Mouse (Mus musculus) liver, embryonic 14.5 days (tissue): ENCODE results near the gene Cd244a. TPM values are rescaled to one million over a fixed set of nuclear protein-coding genes. Genes with fewer than 3 reads are reported as not detected.

Experiments
- ATAC-seq: fragments of 200-750 bp; cut with Nextera tagmentation; 2 replicates; pipeline ENCODE4 v1.8.0; 2017; ENCODE audit warnings: moderate number of reproducible peaks, mild to moderate bottlenecking, moderate library complexity; ENCODE audit not compliant: insufficient read depth
- DNase-seq, 3 experiments: peaks; one replicate each; pipeline ENCODE4 v3.0.0-alpha.2; 2012 to 2013; ENCODE audit warnings: low read depth in 3 of 3, low spot score in 3 of 3
- H3K27ac ChIP-seq: fragments of 300-500 bp; sonication (generic); 2 replicates; pipeline ENCODE4 v1.5.1; 2014; ENCODE audit warnings: moderate library complexity, mild to moderate bottlenecking, control low read depth, inconsistent platforms
- H3K27me3 ChIP-seq: fragments of 300-500 bp; sonication (generic); 2 replicates; pipeline ENCODE4 v1.6.1; 2014; ENCODE audit warnings: mild to moderate bottlenecking, low read length, moderate library complexity; ENCODE audit not compliant: control insufficient read depth, insufficient read depth
- H3K36me3 ChIP-seq: fragments of 300-500 bp; sonication (generic); replicated peaks from 2 replicates; pipeline ENCODE4 v1.6.1; 2014; ENCODE audit warnings: low read depth; ENCODE audit not compliant: control insufficient read depth, insufficient read depth
- H3K4me1 ChIP-seq, 2 experiments: fragments of 200-500 bp in 1 of 2; fragments of 300-500 bp in 1 of 2; sonication (generic) in 1 of 2; replicated peaks; 2 replicates each; pipeline ENCODE4 v1.6.1; 2012 to 2014; ENCODE audit warnings: antibody characterized with exemption in 1 of 2, inconsistent platforms in 1 of 2, low read length in 1 of 2; ENCODE audit not compliant: control insufficient read depth in 2 of 2, insufficient read depth in 2 of 2
- H3K4me2 ChIP-seq: fragments of 300-500 bp; sonication (generic); 2 replicates; pipeline ENCODE4 v1.6.1; 2014; ENCODE audit warnings: low read depth, mild to moderate bottlenecking, control low read depth, moderate library complexity
- H3K4me3 ChIP-seq, 2 experiments: fragments of 200-500 bp in 1 of 2; fragments of 300-500 bp in 1 of 2; sonication (generic) in 1 of 2; 2 replicates each; pipeline ENCODE4 v1.5.1; 2012 to 2014; ENCODE audit warnings: low read depth in 2 of 2, low read length in 2 of 2, mild to moderate bottlenecking in 2 of 2, control low read depth in 1 of 2, inconsistent platforms in 1 of 2, moderate library complexity in 1 of 2; ENCODE audit not compliant: insufficient read depth in 1 of 2
- H3K9ac ChIP-seq: fragments of 300-500 bp; sonication (generic); replicated peaks from 2 replicates; pipeline ENCODE4 v1.6.1; 2014; ENCODE audit warnings: mild to moderate bottlenecking, control low read depth, moderate library complexity
- H3K9me3 ChIP-seq: fragments of 300-500 bp; sonication (generic); 2 replicates; pipeline ENCODE4 v1.6.1; 2016; ENCODE audit warnings: low read length, mixed read lengths; ENCODE audit not compliant: control insufficient read depth
- CTCF ChIP-seq: IDR thresholded peaks from 2 replicates; pipeline ENCODE4 v1.5.1; 2016; ENCODE audit warnings: antibody characterized with exemption, low read depth, control low read depth
- EP300 ChIP-seq: IDR thresholded peaks from 2 replicates; pipeline ENCODE4 v1.6.1; 2016; ENCODE audit warnings: antibody characterized with exemption, low read depth
- WGBS: fragments of 180-500 bp; shearing (Covaris S2); extraction: QIAGEN DNeasy Blood & Tissue Kit; methylation state at CpG from one replicate; pipeline ENCODE4 v1.1.7; 2014; ENCODE audit not compliant: insufficient replicate concordance; 5-methylcytosine and 5-hydroxymethylcytosine counted together
- polyA plus RNA-seq, 2 experiments: library from polyadenylated mRNA; depleted of rRNA in 1 of 2; stranded (reverse) in 1 of 2; unstranded in 1 of 2; fragments of >200 nt; fragmentation: Nextera tagmentation in 1 of 2; extraction: Ambion mirVana in 1 of 2; gene quantifications; 2 replicates each; pipeline versions ENCODE4 v1.2.1 to v1.2.3; 2012 to 2014

Gene Cd244a
- polyA plus RNA-seq, 2 experiments, result 0.12 to 0.22 TPM

- ATAC-seq (no peak), DNase-seq (no peak)
- H3K9me3 ChIP-seq, result no peaks in the 10 kb centered on the region
- H3K4me2 ChIP-seq, result no peak overlapping the region
- peaks cover 0 to 5% of the 10 kb centered on the region in 2 experiments; a peak in 2 of 4 replicates for H3K4me1 ChIP-seq
- H3K36me3 ChIP-seq, result no peaks in the 10 kb centered on the region
- no peaks in the 10 kb centered on the region for H3K27me3 ChIP-seq
- 21% methylated on average over 2 of the region's 2 CpGs for WGBS
- no peak overlapping the region for H3K9ac ChIP-seq
- no peak overlapping the region for H3K4me3 ChIP-seq
- TF ChIP-seq CTCF (no peak), EP300 (no peak)
- H3K27ac ChIP-seq, result no peak overlapping the region
Observed at GRCm38 (mm10) chr1:171560262-171560661, 1.3 kb downstream of the Cd244a start.

DNA sequence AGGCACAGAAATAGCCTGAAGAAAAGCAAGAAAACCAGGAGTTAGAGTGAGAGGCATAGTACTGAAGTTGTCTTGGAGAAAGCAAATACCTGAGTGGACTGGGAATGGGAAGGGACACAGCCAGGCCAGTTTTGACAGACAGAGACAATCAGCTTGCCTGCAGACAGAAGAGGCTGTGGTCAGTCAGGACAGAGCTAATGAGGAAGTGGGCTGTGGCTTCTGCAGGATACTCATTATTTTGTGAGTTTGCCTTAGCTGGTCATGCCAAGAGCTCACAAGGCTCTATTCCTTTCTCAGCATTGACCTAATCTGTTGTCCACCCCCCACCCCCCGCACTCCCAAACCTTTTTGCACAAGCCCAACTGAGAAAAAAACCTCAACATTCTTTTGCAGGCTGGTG lies 2.2 kb downstream of the Cd244a start:
- ATAC-seq, result 0 out of 2 replicates have a peak, but pooled peaks have one; percentile 21

DNA sequence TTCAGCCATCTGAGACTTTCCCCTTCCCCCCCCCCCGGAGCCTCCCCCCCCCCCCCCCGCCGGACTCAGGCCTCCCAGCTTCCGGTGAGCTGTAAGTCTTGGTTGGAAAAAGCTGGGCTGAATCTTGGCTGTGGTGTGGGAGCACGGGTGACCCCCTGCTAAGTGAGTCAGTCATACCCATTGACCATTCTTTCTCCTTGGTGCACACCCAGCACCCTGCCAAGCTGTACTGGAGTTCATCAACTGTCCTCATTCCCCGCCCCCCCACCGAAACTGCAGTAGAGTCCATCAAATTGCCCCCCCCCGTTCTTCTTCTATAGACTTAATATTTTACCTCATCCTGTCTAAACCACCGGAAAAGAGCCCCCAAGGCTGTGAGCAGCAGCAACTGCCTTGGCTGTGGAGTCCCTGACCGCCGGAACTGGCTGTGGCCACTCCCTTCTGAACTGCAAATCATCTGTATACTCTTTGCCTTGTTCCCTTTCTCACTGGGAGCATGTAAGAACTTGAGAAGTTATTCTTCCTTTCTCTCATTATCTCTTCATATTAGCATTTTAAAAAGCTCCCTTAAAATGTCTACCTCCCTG lies 2.7 kb downstream of the Cd244a start:
- H3K36me3 ChIP-seq, result no peaks in the 10 kb centered on the region
- no peaks in the 10 kb centered on the region for H3K27me3 ChIP-seq
- no peak for ATAC-seq
- no peak overlapping the region for H3K27ac ChIP-seq
- H3K9ac ChIP-seq, result no peak overlapping the region
- TF ChIP-seq EP300 (no peak), CTCF (no peak)
- H3K4me1 ChIP-seq, result peaks cover 0 to 12% of the 10 kb centered on the region in 2 experiments; a peak in 3 of 4 replicates
- no peaks in the 10 kb centered on the region for H3K9me3 ChIP-seq
- no peak for DNase-seq
- 12% methylated on average over 7 of the region's 11 CpGs for whole genome bisulfite sequencing
- H3K4me2 ChIP-seq, result 0 out of 2 replicates have a peak overlapping the region, but pooled peaks have one; percentile 24
- no peak overlapping the region for H3K4me3 ChIP-seq

More for the DNA sequence above, 2.2 kb downstream of the Cd244a start:
- Histone ChIP-seq H3K27ac (no peak overlapping the region), H3K9ac (no peak overlapping the region), H3K4me3 (no peak overlapping the region), H3K36me3 (no peaks in the 10 kb centered on the region), H3K4me1 (peaks cover 0 to 11% of the 10 kb centered on the region in 2 experiments; a peak in 3 of 4 replicates), H3K4me2 (no peak overlapping the region), H3K9me3 (no peaks in the 10 kb centered on the region), H3K27me3 (no peaks in the 10 kb centered on the region)
- TF ChIP-seq EP300 (no peak), CTCF (no peak)
- WGBS, result 0% methylated on average over 1 of the region's 1 CpGs
- DNase-seq, result no peak

- H3K27me3 ChIP-seq, result no peaks in the 10 kb centered on the region
- WGBS, result 27% methylated on average over 2 of the region's 2 CpGs
- H3K36me3 ChIP-seq, result no peaks in the 10 kb centered on the region
- DNase-seq (no peak), ATAC-seq (no peak)
- H3K4me3 ChIP-seq, result no peak overlapping the region
- no peak overlapping the region for H3K27ac ChIP-seq
- no peak overlapping the region for H3K9ac ChIP-seq
- H3K4me1 ChIP-seq, result peaks cover 0 to 13% of the 10 kb centered on the region in 2 experiments; a peak in 3 of 4 replicates
- no peak for TF ChIP-seq CTCF
- no peaks in the 10 kb centered on the region for H3K9me3 ChIP-seq
- H3K4me2 ChIP-seq, result no peak overlapping the region
Observed at GRCm38 (mm10) chr1:171563042-171563441, 4.0 kb downstream of the Cd244a start.

DNA sequence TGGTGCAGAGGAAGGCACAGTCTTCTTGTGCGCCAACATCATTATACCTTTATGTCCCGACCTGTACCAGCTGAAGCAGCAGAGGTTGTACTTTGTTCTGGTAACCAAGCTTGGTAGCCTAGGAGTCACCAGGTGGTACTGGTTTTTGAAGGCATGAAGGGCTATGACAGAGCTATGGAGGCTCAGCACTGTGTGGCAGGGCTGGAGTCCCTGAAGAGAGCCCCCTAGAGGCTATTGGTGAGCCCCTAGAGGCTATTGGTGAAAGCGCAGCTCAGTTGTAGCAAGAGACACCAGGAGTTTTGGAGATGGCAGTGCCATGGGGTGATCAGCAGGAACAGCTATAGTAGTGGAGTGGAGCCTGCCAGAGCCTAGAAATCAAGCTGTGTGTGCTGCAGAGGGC lies 5.3 kb downstream of the Cd244a start:
- peak in 1 of 3 experiments; percentile 47 for DNase-seq
- H3K4me1 ChIP-seq, result peaks cover 0 to 13% of the 10 kb centered on the region in 2 experiments; a peak in 3 of 4 replicates
- no peak overlapping the region for H3K9ac ChIP-seq
- TF ChIP-seq CTCF (peak; percentile 78), EP300 (no peak)
- no peak overlapping the region for H3K4me2 ChIP-seq
- H3K27ac ChIP-seq, result no peak overlapping the region
- H3K4me3 ChIP-seq, result no peak overlapping the region
- ATAC-seq, result 0 out of 2 replicates have a peak, but pooled peaks have one; percentile 34
- WGBS, result 43% methylated on average over 3 of the region's 3 CpGs
- H3K27me3 ChIP-seq, result no peaks in the 10 kb centered on the region
- H3K36me3 ChIP-seq, result no peaks in the 10 kb centered on the region
- H3K9me3 ChIP-seq, result no peaks in the 10 kb centered on the region
